Mouse (Mus musculus): ENCODE data around the gene Laptm5. TPM values are rescaled to one million over a fixed set of nuclear protein-coding genes. Genes with fewer than 3 reads are reported as not detected.

The Laptm5 gene
- polyA plus RNA-seq, 1 experiment from 2014 or later: 81.0 TPM

DNA sequence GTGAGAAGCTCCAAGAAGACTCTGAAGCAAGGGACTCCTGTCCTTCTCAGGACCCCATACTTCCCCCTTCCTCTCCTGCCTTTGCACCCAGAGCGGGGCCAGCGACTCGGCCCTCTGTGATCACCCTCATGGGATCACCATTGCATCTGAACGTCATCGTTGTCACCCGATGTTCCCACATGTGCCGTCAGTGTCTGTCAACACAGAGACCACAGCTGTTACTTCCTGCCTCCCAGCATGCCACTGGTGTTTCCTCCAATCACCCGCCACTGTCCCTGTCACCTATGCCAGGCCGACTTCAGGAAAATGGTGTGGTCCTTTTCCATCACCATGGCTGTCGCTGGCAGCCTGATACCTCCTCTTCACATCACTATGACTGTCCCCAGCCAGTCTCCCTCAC, 9.1 kb downstream of the Laptm5 start:
- H3K4me3 ChIP-seq (replicated peaks): no peak overlapping the region
- H3K9ac ChIP-seq: no peak overlapping the region
- no peak overlapping the region for H3K27ac ChIP-seq (replicated peaks)
- H3K27me3 ChIP-seq: no peaks in the 10 kb centered on the region
- H3K9me3 ChIP-seq (replicated peaks): no peaks in the 10 kb centered on the region
- no peak for ATAC-seq (ENCODE audit: insufficient read depth)
- no peak overlapping the region for H3K4me2 ChIP-seq
- H3K4me1 ChIP-seq (replicated peaks): peaks cover 20% of the 10 kb centered on the region; the same call in 1 of the 2 replicates
- no peaks in the 10 kb centered on the region for H3K36me3 ChIP-seq (replicated peaks)
- 52% methylated on average over 10 of the region's 10 CpGs for WGBS (ENCODE audit: insufficient replicate concordance)

DNA sequence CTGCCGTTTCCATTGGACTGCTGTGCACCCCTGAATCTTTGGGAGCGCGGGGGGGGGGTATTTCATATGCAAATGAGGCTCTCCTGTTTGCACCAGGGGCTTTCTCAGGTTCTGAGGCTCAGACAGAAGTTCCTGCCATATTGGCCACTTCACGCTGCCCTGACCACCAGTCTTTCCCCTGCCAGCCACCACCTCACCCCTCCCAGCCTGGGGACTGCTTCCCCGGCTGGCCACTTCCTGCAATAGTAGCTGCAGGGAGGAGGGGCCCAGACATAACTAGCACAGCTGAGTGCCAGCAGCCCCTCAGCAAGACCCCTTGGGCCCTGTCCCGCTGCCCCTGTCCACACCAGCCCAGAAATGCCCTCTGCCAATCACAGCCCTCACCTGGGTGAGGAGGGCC, 13.3 kb downstream of the Laptm5 start:
- ATAC-seq (ENCODE audit: insufficient read depth): no peak
- 59% methylated on average over 6 of the region's 6 CpGs for WGBS (ENCODE audit: insufficient replicate concordance)
- no peak overlapping the region for H3K27ac ChIP-seq (replicated peaks)

DNA sequence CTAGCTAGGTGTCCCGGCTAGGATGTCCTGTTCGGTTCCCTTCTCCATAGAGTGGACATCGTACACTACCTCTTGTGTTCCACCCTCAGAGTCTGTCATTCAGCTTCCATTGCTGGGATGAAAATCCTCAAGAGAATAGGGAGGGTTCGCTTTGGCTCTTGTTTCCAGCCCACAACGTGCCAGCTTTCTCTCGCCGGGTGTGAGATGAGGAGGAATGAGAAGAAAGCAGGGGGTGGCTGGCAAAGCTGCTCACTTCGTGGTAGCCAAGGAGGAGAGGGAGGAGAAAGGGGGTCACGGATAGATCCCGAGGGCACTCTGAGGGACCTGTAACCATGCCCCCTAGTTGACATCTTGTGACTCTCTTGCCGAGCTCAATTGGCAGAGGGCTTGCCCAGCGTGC, 14.9 kb downstream of the Laptm5 start:
- Histone ChIP-seq H3K36me3 (replicated peaks) (no peaks in the 10 kb centered on the region; the same call in 1 of the 2 replicates), H3K4me2 (no peak overlapping the region), H3K9me3 (replicated peaks) (no peaks in the 10 kb centered on the region), H3K27ac (replicated peaks) (no peak overlapping the region), H3K9ac (no peak overlapping the region), H3K27me3 (no peaks in the 10 kb centered on the region), H3K4me1 (replicated peaks) (no peaks in the 10 kb centered on the region), H3K4me3 (replicated peaks) (no peak overlapping the region)
- ATAC-seq (ENCODE audit: insufficient read depth): no peak
- 75% methylated on average over 12 of the region's 12 CpGs for WGBS (ENCODE audit: insufficient replicate concordance)

More for the DNA sequence above, 13.3 kb downstream of the Laptm5 start:
- Histone ChIP-seq H3K4me3 (replicated peaks) (no peak overlapping the region), H3K27me3 (no peaks in the 10 kb centered on the region), H3K4me2 (no peak overlapping the region), H3K9ac (no peak overlapping the region), H3K36me3 (replicated peaks) (no peaks in the 10 kb centered on the region; the same call in 1 of the 2 replicates), H3K4me1 (replicated peaks) (0 out of 2 replicates have a peak, but pooled peaks cover under 1% of the 10 kb centered on the region), H3K9me3 (replicated peaks) (no peaks in the 10 kb centered on the region)

DNA sequence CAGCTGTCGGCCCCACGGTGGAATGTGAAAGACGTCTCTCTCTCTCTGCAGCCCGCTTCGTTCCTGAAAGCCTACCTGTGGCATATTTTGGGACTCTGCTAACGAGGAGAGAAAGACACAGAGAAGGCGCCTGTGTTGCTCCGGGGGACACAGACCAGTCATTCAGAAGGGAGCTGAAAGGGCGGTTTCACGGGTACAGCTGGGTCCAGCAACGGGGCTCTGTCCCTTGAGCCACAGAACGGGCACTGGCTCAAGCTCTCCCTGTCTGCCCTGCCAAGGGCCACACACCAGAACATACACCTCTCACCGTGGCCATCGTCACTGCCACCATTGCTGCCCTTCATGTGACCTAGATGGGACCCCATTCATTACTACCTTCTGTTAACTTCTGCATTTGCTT, 29.7 kb downstream of the Laptm5 start:
- 51% methylated on average over 14 of the region's 14 CpGs for WGBS (ENCODE audit: insufficient replicate concordance)
- H3K27me3 ChIP-seq: 0 out of 2 replicates have a peak, but pooled peaks cover 9% of the 10 kb centered on the region
- H3K4me3 ChIP-seq (replicated peaks): no peak overlapping the region
- ATAC-seq (ENCODE audit: insufficient read depth): no peak
- H3K9me3 ChIP-seq (replicated peaks): no peaks in the 10 kb centered on the region
- no peaks in the 10 kb centered on the region for H3K36me3 ChIP-seq (replicated peaks)
- no peaks in the 10 kb centered on the region for H3K4me1 ChIP-seq (replicated peaks)
- no peak overlapping the region for H3K27ac ChIP-seq (replicated peaks)
- no peak overlapping the region for H3K9ac ChIP-seq
- no peak overlapping the region for H3K4me2 ChIP-seq

DNA sequence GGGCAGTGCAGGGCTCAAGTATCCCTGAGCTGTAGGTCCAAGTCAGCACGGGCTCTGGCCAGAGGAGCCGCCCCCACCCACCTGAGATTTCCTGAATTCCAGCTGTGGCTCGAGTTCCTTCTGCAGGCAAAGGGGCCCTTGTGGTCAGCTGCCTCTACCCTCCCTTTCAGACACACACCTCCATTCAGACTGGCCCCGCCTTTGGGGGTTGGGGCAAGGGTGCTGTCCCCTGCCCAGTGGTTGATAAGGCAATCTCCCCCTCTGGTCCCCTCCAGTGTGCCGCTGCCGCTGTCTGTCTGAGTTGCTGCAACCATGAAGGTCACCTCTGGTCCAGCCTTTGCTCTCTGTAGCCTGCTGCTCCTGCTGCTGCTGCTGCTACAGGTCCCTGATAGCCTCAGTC, 31.2 kb downstream of the Laptm5 start, which contains the start of gene Matn1:
Gene Matn1 (plus strand): TSS at position 274 of the 400 bp plus-strand sequence.
- no peak within 1 kb of the TSS for H3K27ac ChIP-seq (replicated peaks)
- no peak within 1 kb of the TSS for H3K4me3 ChIP-seq (replicated peaks)
- no peak within 1 kb of the TSS for H3K4me2 ChIP-seq
- H3K27me3 ChIP-seq: 0 out of 2 replicates have a peak, but pooled peaks cover 9% of the 10 kb centered on the region
- no peaks in the 10 kb centered on the region for H3K4me1 ChIP-seq (replicated peaks)
- no peaks in the 10 kb centered on the region for H3K9me3 ChIP-seq (replicated peaks)
- no peak for ATAC-seq (ENCODE audit: insufficient read depth)
- WGBS (ENCODE audit: insufficient replicate concordance): 7% methylated on average over 6 of the region's 6 CpGs
- H3K9ac ChIP-seq: no peak within 1 kb of the TSS
- H3K36me3 ChIP-seq (replicated peaks): no peaks in the 10 kb centered on the region

DNA sequence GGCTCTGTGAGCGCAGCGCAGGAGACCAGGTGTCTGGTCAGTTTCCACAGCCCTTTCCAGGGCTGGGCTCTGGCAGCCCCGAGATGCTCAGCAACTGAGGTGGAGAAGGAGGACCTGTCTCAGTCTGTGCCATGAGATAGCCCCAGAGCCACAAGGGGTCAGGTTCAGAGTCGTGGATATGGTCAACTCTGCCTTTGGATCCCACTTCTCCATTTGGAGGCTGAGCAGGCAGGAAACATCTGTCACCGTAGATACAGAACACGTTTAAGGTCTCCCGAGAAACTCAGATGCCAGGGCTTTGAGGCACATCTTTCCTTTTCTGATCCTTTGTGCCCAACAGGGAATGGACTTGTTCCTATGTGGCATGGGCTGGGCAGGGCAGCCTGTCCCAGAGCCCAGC, 31.9 kb downstream of the Laptm5 start:
- no peak overlapping the region for H3K27ac ChIP-seq (replicated peaks)
- no peak overlapping the region for H3K4me2 ChIP-seq
- H3K9ac ChIP-seq: no peak overlapping the region
- 35% methylated on average over 7 of the region's 7 CpGs for WGBS (ENCODE audit: insufficient replicate concordance)
- no peak for ATAC-seq (ENCODE audit: insufficient read depth)
- H3K9me3 ChIP-seq (replicated peaks): no peaks in the 10 kb centered on the region
- H3K4me3 ChIP-seq (replicated peaks): no peak overlapping the region
- 0 out of 2 replicates have a peak, but pooled peaks cover 9% of the 10 kb centered on the region for H3K27me3 ChIP-seq
- no peaks in the 10 kb centered on the region for H3K4me1 ChIP-seq (replicated peaks)
- no peaks in the 10 kb centered on the region for H3K36me3 ChIP-seq (replicated peaks)

DNA sequence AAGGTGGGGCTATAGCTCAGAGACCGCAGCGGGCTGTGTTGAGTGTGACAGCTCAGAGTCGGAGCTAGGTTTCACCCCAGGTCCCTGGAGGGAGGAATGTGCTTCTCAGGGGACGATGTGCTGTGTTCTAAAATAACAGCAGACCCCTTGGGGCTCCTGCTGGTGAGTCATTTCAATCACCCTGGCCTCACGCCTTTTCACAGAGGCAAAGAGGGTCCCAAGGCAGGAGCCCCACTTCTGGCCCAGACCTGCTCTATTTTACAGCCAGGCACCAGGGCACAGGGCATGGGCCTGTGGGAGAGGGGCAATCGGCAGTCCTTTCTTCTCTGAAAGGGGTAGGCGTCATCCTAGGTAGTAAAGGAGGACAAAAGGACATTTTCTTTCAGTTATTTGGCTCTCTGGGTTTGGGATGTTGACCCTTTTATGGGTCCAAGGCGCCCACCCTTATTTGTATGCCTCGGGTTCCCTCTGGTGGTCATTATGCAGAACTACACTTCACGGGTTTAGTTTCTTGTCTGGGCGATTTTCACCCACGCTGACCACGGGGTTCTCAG, 34.2 kb downstream of the Laptm5 start:
- Histone ChIP-seq H3K4me3 (replicated peaks) (no peak overlapping the region), H3K9me3 (replicated peaks) (no peaks in the 10 kb centered on the region), H3K27me3 (peaks cover 9% of the 10 kb centered on the region; the same call in 1 of the 2 replicates), H3K9ac (no peak overlapping the region), H3K27ac (replicated peaks) (no peak overlapping the region), H3K4me2 (no peak overlapping the region), H3K36me3 (replicated peaks) (no peaks in the 10 kb centered on the region), H3K4me1 (replicated peaks) (no peaks in the 10 kb centered on the region)
- no peak for ATAC-seq (ENCODE audit: insufficient read depth)
- WGBS (ENCODE audit: insufficient replicate concordance): 27% methylated on average over 13 of the region's 13 CpGs

DNA sequence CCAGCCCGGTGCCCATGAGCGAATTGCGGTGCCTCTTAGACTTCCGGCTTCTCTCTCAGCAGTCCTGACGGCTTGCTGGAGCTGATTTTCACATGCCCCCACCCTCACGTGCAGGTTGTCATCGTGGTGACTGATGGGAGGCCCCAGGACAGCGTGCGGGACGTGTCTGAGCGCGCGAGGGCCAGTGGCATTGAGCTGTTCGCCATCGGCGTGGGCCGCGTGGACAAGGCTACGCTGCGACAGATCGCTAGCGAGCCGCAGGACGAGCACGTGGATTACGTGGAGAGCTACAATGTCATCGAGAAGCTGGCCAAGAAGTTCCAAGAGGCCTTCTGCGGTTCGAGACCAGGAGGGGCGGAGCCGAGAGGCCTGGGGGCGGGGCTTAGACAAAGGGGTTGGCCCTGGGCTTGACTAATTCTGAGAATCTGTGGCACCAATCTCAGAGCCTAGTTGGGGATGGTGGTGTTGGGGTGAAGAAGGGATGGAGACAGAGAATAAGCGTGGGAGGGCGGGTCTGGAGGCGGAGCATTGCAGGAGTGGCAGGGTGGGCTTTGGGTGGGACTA, 37.0 kb downstream of the Laptm5 start:
- H3K4me3 ChIP-seq (replicated peaks): no peak overlapping the region
- no peaks in the 10 kb centered on the region for H3K9me3 ChIP-seq (replicated peaks)
- H3K4me2 ChIP-seq: no peak overlapping the region
- 72% methylated on average over 35 of the region's 35 CpGs for WGBS (ENCODE audit: insufficient replicate concordance)
- no peak overlapping the region for H3K9ac ChIP-seq
- H3K4me1 ChIP-seq (replicated peaks): no peaks in the 10 kb centered on the region
- H3K36me3 ChIP-seq (replicated peaks): no peaks in the 10 kb centered on the region
- ATAC-seq (ENCODE audit: insufficient read depth): no peak
- no peak overlapping the region for H3K27ac ChIP-seq (replicated peaks)
- H3K27me3 ChIP-seq: peaks cover 10% of the 10 kb centered on the region; the same call in 1 of the 2 replicates

DNA sequence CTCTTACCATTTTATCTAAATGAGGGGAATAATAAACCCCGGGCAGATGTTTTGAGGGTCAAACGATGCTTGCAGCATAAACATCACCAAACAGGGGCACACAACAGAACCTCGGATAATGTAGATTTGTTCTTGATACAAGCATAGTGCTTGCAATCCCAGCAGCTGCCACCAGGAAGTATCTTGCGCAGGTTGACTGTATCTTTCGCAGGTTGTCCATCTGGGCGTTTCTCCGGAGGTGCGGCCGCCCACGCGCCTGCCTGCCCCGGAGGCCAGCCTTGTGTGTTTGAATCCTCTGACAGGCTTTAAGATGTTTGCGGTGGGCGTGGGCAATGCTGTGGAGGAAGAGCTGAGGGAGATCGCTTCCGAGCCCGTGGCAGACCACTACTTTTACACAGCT, 39.6 kb downstream of the Laptm5 start:
- H3K36me3 ChIP-seq (replicated peaks): no peaks in the 10 kb centered on the region
- H3K9me3 ChIP-seq (replicated peaks): no peaks in the 10 kb centered on the region
- H3K4me2 ChIP-seq: no peak overlapping the region
- 25% methylated on average over 17 of the region's 17 CpGs for WGBS (ENCODE audit: insufficient replicate concordance)
- H3K27me3 ChIP-seq: peaks cover 5% of the 10 kb centered on the region; the same call in 1 of the 2 replicates
- H3K9ac ChIP-seq: no peak overlapping the region
- ATAC-seq (ENCODE audit: insufficient read depth): no peak
- H3K4me3 ChIP-seq (replicated peaks): no peak overlapping the region
- no peaks in the 10 kb centered on the region for H3K4me1 ChIP-seq (replicated peaks)
- no peak overlapping the region for H3K27ac ChIP-seq (replicated peaks)

DNA sequence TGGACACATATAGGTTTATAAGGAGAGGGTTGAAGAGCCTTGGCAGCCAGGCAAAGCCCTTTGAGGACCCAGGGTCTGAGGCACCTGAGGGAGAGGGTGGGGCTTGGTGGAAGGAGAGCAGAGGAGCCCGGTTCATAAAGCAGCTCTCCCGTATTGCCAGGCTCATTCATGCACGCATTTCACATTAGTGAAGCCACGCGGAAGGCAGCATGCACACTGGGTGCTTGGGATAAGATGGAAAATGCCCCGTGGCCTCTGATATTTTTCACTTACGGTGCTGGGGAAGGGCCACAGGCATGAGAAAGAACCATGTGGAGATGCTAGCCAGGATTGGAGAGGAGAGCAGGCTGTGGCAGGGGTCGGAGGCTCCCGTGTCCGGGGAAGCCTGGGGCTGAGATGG, 44.2 kb downstream of the Laptm5 start:
- no peak overlapping the region for H3K4me3 ChIP-seq (replicated peaks)
- no peak overlapping the region for H3K27ac ChIP-seq (replicated peaks)
- 70% methylated on average over 10 of the region's 10 CpGs for WGBS (ENCODE audit: insufficient replicate concordance)
- H3K4me1 ChIP-seq (replicated peaks): no peaks in the 10 kb centered on the region
- ATAC-seq (ENCODE audit: insufficient read depth): no peak
- H3K36me3 ChIP-seq (replicated peaks): no peaks in the 10 kb centered on the region
- no peaks in the 10 kb centered on the region for H3K9me3 ChIP-seq (replicated peaks)
- H3K4me2 ChIP-seq: no peak overlapping the region
- peaks cover 5% of the 10 kb centered on the region; the same call in 1 of the 2 replicates for H3K27me3 ChIP-seq
- no peak overlapping the region for H3K9ac ChIP-seq

DNA sequence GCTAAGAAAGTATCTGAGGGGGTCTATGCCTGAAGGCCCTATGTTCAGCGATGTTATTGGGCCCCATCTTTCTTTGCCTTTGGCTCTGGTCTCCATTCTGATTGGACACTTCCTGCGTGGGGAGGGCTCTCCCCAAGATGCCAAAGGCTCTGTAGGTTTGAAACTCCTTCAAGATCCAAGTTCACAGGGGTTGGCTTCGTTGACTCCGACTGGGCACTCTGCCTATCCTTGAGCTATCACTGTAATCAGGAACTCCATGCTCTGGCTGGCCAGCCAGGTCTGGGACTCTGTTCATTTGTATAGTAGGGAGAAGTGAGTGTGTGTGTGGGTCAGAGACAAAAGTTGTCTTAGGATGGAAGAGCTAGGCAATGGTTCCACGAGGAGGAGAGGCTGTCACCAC, 45.9 kb downstream of the Laptm5 start:
- no peaks in the 10 kb centered on the region for H3K4me1 ChIP-seq (replicated peaks)
- ATAC-seq (ENCODE audit: insufficient read depth): no peak
- no peak overlapping the region for H3K4me2 ChIP-seq
- no peaks in the 10 kb centered on the region for H3K27me3 ChIP-seq
- no peak overlapping the region for H3K9ac ChIP-seq
- H3K27ac ChIP-seq (replicated peaks): no peak overlapping the region
- H3K4me3 ChIP-seq (replicated peaks): no peak overlapping the region
- 50% methylated on average over 5 of the region's 5 CpGs for WGBS (ENCODE audit: insufficient replicate concordance)
- H3K9me3 ChIP-seq (replicated peaks): no peaks in the 10 kb centered on the region
- H3K36me3 ChIP-seq (replicated peaks): no peaks in the 10 kb centered on the region

DNA sequence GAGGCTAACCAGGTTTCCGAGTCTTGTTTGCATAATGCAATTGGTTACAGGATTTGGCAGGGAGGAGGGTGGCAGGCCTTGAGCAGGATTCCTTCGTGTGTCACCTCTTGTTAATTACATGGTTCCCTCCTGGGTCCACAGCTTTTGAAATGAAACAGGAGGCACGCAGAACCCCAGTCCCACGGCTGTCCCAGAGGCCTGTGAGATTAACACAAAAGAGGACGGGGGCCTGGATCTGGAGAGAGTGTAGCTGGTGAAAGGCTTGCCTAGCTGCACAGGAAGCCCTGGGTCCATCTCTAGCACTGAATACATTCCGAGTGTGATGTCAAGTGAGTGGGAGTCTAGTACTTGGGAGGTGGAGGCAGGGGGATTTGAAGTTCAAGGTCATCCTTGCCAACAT, 46.8 kb downstream of the Laptm5 start:
- Histone ChIP-seq H3K27me3 (no peaks in the 10 kb centered on the region), H3K36me3 (replicated peaks) (no peaks in the 10 kb centered on the region), H3K4me1 (replicated peaks) (no peaks in the 10 kb centered on the region), H3K9me3 (replicated peaks) (no peaks in the 10 kb centered on the region), H3K9ac (no peak overlapping the region), H3K27ac (replicated peaks) (no peak overlapping the region), H3K4me2 (no peak overlapping the region), H3K4me3 (replicated peaks) (no peak overlapping the region)
- ATAC-seq (ENCODE audit: insufficient read depth): no peak
- WGBS (ENCODE audit: insufficient replicate concordance): 49% methylated on average over 6 of the region's 6 CpGs
